Mouse (Mus musculus) gonadal fat pad, adult 2 months (tissue): ENCODE results near the gene 1700022I11Rik. TPM values are rescaled to one million over a fixed set of nuclear protein-coding genes. Genes with fewer than 3 reads are reported as not detected.

Experiments
- polyA plus RNA-seq: library from polyadenylated mRNA; depleted of rRNA; stranded (reverse); fragments of >200 nt; gene quantifications from 2 replicates; pipeline ENCODE4 v1.2.3, GENCODE M21; 2012; rRNA removed

Gene 1700022I11Rik
- polyA plus RNA-seq, 1 experiment = not detected

Other genes with a start within 250 kb of the 1700022I11Rik start
- gene 4930578G10Rik, start 234.1 kb upstream of the 1700022I11Rik start, polyA plus RNA-seq = not detected in 2 replicates
- 17.8 and 20.5 TPM in 2 replicates for gene Ccl19, start 213.0 kb upstream of the 1700022I11Rik start, polyA plus RNA-seq
- gene Ccl21a, start 195.6 kb upstream of the 1700022I11Rik start, polyA plus RNA-seq = 79.4 and 95.3 TPM in 2 replicates
- gene Fam205a1, start 115.7 kb upstream of the 1700022I11Rik start, polyA plus RNA-seq = 0.04 TPM in 2 replicates
- 0.03 and 0.04 TPM in 2 replicates for gene Gm12394, start 112.8 kb upstream of the 1700022I11Rik start, polyA plus RNA-seq
- gene Fam205c, start 95.4 kb upstream of the 1700022I11Rik start, polyA plus RNA-seq = 0.54 and 0.86 TPM in 2 replicates
- 0.94 and 1.6 TPM in 2 replicates for gene Phf24, start 52.9 kb upstream of the 1700022I11Rik start, polyA plus RNA-seq
- 11.1 and 12.7 TPM in 2 replicates for gene Dnajb5, start 19.8 kb upstream of the 1700022I11Rik start, polyA plus RNA-seq
- 142 and 179 TPM in 2 replicates for gene Vcp, start 30.9 kb downstream of the 1700022I11Rik start, polyA plus RNA-seq
- 10.8 and 13.5 TPM in 2 replicates for gene Fancg, start 40.9 kb downstream of the 1700022I11Rik start, polyA plus RNA-seq
- gene Pigo, start 56.2 kb downstream of the 1700022I11Rik start, polyA plus RNA-seq = 18.0 and 24.3 TPM in 2 replicates
- gene Stoml2, start 62.1 kb downstream of the 1700022I11Rik start, polyA plus RNA-seq = 68.2 and 103 TPM in 2 replicates
- gene Fam214b, start 76.6 kb downstream of the 1700022I11Rik start, polyA plus RNA-seq = 25.4 and 27.6 TPM in 2 replicates
- 22.1 and 22.4 TPM in 2 replicates for gene Unc13b, start 89.3 kb downstream of the 1700022I11Rik start, polyA plus RNA-seq